Mouse (Mus musculus): ENCODE data around the gene Vegfc.

Gene Vegfc

GRCm38 (mm10) chr8:54077271-54078120, at the start of gene Vegfc:
Gene Vegfc (plus strand): TSS chr8:54077606.
- no peak for DNase-seq (ENCODE audit: low read depth)

GRCm38 (mm10) chr8:54034584-54034983, 42.8 kb upstream of the Vegfc start:
- DNase-seq (ENCODE audit: low read depth) = no peak

GRCm38 (mm10) chr8:54042601-54043000, 34.8 kb upstream of the Vegfc start:
- DNase-seq (ENCODE audit: low read depth) = no peak

- DNase-seq (ENCODE audit: low read depth) = no peak
Measured at GRCm38 (mm10) chr8:54043468-54043867, 33.9 kb upstream of the Vegfc start.

GRCm38 (mm10) chr8:54053210-54053609, 24.2 kb upstream of the Vegfc start:
- no peak for DNase-seq (ENCODE audit: low read depth)

- DNase-seq (ENCODE audit: low read depth) = no peak
Measured at GRCm38 (mm10) chr8:54065492-54065891, 11.9 kb upstream of the Vegfc start.

- DNase-seq (ENCODE audit: low read depth) = no peak
Measured at GRCm38 (mm10) chr8:54076301-54076700, 1.1 kb upstream of the Vegfc start.

- DNase-seq (ENCODE audit: low read depth) = no peak
Measured at GRCm38 (mm10) chr8:54076791-54077270, 575 bp upstream of the Vegfc start.

- DNase-seq (ENCODE audit: low read depth) = no peak
Measured at GRCm38 (mm10) chr8:54078121-54078440, 675 bp downstream of the Vegfc start.

GRCm38 (mm10) chr8:54079001-54079400, 1.6 kb downstream of the Vegfc start:
- DNase-seq (ENCODE audit: low read depth) = no peak

GRCm38 (mm10) chr8:54079601-54080000, 2.2 kb downstream of the Vegfc start:
- no peak for DNase-seq (ENCODE audit: low read depth)

GRCm38 (mm10) chr8:54085896-54086295, 8.5 kb downstream of the Vegfc start:
- no peak for DNase-seq (ENCODE audit: low read depth)

- DNase-seq (ENCODE audit: low read depth) = no peak
Measured at GRCm38 (mm10) chr8:54087114-54087513, 9.7 kb downstream of the Vegfc start.

GRCm38 (mm10) chr8:54089204-54089603, 11.8 kb downstream of the Vegfc start:
- DNase-seq (ENCODE audit: low read depth) = no peak

GRCm38 (mm10) chr8:54089901-54090300, 12.5 kb downstream of the Vegfc start:
- DNase-seq (ENCODE audit: low read depth) = no peak

- no peak for DNase-seq (ENCODE audit: low read depth)
Measured at GRCm38 (mm10) chr8:54100058-54100457, 22.7 kb downstream of the Vegfc start.

- DNase-seq (ENCODE audit: low read depth) = no peak
Measured at GRCm38 (mm10) chr8:54114581-54114980, 37.2 kb downstream of the Vegfc start.

GRCm38 (mm10) chr8:54120115-54120514, 42.7 kb downstream of the Vegfc start:
- DNase-seq (ENCODE audit: low read depth) = no peak

- DNase-seq (ENCODE audit: low read depth) = no peak
Measured at GRCm38 (mm10) chr8:54121942-54122341, 44.5 kb downstream of the Vegfc start.

- no peak for DNase-seq (ENCODE audit: low read depth)
Measured at GRCm38 (mm10) chr8:54122345-54122744, 44.9 kb downstream of the Vegfc start.

GRCm38 (mm10) chr8:54130558-54130957, 53.2 kb downstream of the Vegfc start:
- DNase-seq (ENCODE audit: low read depth) = no peak

GRCm38 (mm10) chr8:54153240-54153639, 75.8 kb downstream of the Vegfc start:
- DNase-seq (ENCODE audit: low read depth) = no peak

- DNase-seq (ENCODE audit: low read depth) = no peak
Measured at GRCm38 (mm10) chr8:54163505-54163904, 86.1 kb downstream of the Vegfc start.

- DNase-seq (ENCODE audit: low read depth) = no peak
Measured at GRCm38 (mm10) chr8:54185336-54185735, 107.9 kb downstream of the Vegfc start.

All from naive thymus-derived CD4-positive, alpha-beta T cell, adult 2 months (primary cell).